Mouse (Mus musculus) midbrain, embryonic 11.5 days (tissue): ENCODE measurements around the gene Foxred2. TPM values are rescaled to one million over a fixed set of nuclear protein-coding genes. Genes with fewer than 3 reads are reported as not detected.

Source experiments
- ATAC-seq: fragments of 200-750 bp; cut with Nextera tagmentation; 2 replicates; pipeline ENCODE4 v1.8.0; 2017; ENCODE audit warnings: moderate TSS enrichment, moderate library complexity; ENCODE audit not compliant: low FRiP score
- DNase-seq: peaks from one replicate; pipeline ENCODE4 v3.0.0; 2015; ENCODE audit warnings: low spot score; ENCODE audit errors: missing footprints
- H3K27ac ChIP-seq: fragments of 300-500 bp; sonication (generic); 2 replicates; pipeline ENCODE4 v1.5.1; 2014; ENCODE audit warnings: low read depth, low read length
- H3K27me3 ChIP-seq: fragments of 300-500 bp; sonication (generic); 2 replicates; pipeline ENCODE4 v1.6.1; 2014; ENCODE audit warnings: mild to moderate bottlenecking, low read length, moderate library complexity, mixed read lengths; ENCODE audit not compliant: control insufficient read depth, insufficient read depth
- H3K36me3 ChIP-seq: fragments of 300-500 bp; sonication (generic); 2 replicates; pipeline ENCODE4 v1.6.1; 2014; ENCODE audit warnings: mild to moderate bottlenecking, low read length, moderate library complexity, mixed read lengths; ENCODE audit not compliant: control insufficient read depth, insufficient read depth
- H3K4me1 ChIP-seq: fragments of 300-500 bp; sonication (generic); 2 replicates; pipeline ENCODE4 v1.6.1; 2014; ENCODE audit warnings: low read length; ENCODE audit not compliant: control insufficient read depth, insufficient read depth
- H3K4me2 ChIP-seq: fragments of 300-500 bp; sonication (generic); 2 replicates; pipeline ENCODE4 v1.6.1; 2014; ENCODE audit warnings: mild to moderate bottlenecking, moderate library complexity
- H3K4me3 ChIP-seq: fragments of 300-500 bp; sonication (generic); 2 replicates; pipeline ENCODE4 v1.5.1; 2014; ENCODE audit warnings: low read depth, low read length
- H3K9ac ChIP-seq: fragments of 300-500 bp; sonication (generic); 2 replicates; pipeline ENCODE4 v1.6.1; 2014; ENCODE audit warnings: low read length
- H3K9me3 ChIP-seq: fragments of 300-500 bp; sonication (generic); 2 replicates; pipeline ENCODE4 v1.6.1; 2016; ENCODE audit warnings: low read length; ENCODE audit not compliant: control insufficient read depth
- WGBS: fragments of 180-500 bp; shearing (Covaris S2); extraction: QIAGEN DNeasy Blood & Tissue Kit; methylation state at CpG from one replicate; pipeline ENCODE4 v1.1.7; 2014; 5-methylcytosine and 5-hydroxymethylcytosine counted together
- polyA plus RNA-seq: library from polyadenylated mRNA; unstranded; fragments of >200 nt; fragmentation: Nextera tagmentation; extraction: Ambion mirVana; gene quantifications from 2 replicates; pipeline ENCODE4 v1.2.1, GENCODE M21; 2014

The Foxred2 gene
- polyA plus RNA-seq, 1 experiment from 2014 or later: 6.1 TPM

- H3K4me2 ChIP-seq: no peak overlapping the region
- no peak overlapping the region for H3K27ac ChIP-seq
- no peak for DNase-seq
- no peak overlapping the region for H3K4me3 ChIP-seq
- H3K9ac ChIP-seq: no peak overlapping the region
- H3K4me1 ChIP-seq: peaks cover 9% of the 10 kb centered on the region; the same call in 1 of the 2 replicates
- WGBS: 81% methylated on average over 11 of the region's 11 CpGs
- ATAC-seq: no peak
- no peaks in the 10 kb centered on the region for H3K27me3 ChIP-seq
- no peaks in the 10 kb centered on the region for H3K9me3 ChIP-seq
- no peaks in the 10 kb centered on the region; the same call in 1 of the 2 replicates for H3K36me3 ChIP-seq
Measured at GRCm38 (mm10) chr15:77934326-77934725, 22.2 kb downstream of the Foxred2 start.

DNA sequence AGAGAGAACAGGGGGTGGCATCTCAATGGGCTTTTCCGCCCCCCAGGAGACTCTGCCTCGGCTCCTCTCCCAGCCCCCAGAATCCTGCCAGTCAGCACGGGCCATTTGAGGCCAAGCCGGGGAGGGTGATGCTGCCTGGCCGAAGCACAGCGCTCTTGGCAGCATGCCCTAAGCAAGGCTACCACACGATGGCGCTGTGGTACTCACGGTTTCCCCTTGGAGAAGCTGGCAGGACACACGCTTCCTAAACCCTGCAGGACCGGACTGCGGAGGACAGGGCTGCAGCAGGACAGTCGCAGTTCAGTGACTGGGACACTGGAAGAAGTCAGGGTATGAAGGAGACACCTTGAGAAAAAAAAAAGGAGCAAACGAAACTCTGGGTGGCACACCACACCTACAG is 22.8 kb downstream of the Foxred2 start:
- WGBS: under 1% methylated on average over 14 of the region's 14 CpGs
- ATAC-seq: peak; percentile 57
- peak overlapping the region; percentile 17; the same call in 1 of the 2 replicates for H3K9ac ChIP-seq
- H3K27ac ChIP-seq: no peak overlapping the region
- peak; percentile 99 for DNase-seq
- H3K27me3 ChIP-seq: no peaks in the 10 kb centered on the region
- no peak overlapping the region for H3K4me2 ChIP-seq
- H3K36me3 ChIP-seq: no peaks in the 10 kb centered on the region; the same call in 1 of the 2 replicates
- no peak overlapping the region for H3K4me3 ChIP-seq
- H3K4me1 ChIP-seq: peaks cover 9% of the 10 kb centered on the region; the same call in 1 of the 2 replicates
- no peaks in the 10 kb centered on the region for H3K9me3 ChIP-seq

- Histone ChIP-seq H3K4me1 (peaks cover 9% of the 10 kb centered on the region; the same call in 1 of the 2 replicates), H3K9me3 (no peaks in the 10 kb centered on the region), H3K4me2 (no peak overlapping the region), H3K27me3 (no peaks in the 10 kb centered on the region), H3K27ac (no peak overlapping the region), H3K4me3 (no peak overlapping the region), H3K36me3 (no peaks in the 10 kb centered on the region; the same call in 1 of the 2 replicates), H3K9ac (no peak overlapping the region)
- no peak for ATAC-seq
- 73% methylated on average over 3 of the region's 3 CpGs for WGBS
- DNase-seq: no peak
Measured at GRCm38 (mm10) chr15:77933222-77933621, 23.3 kb downstream of the Foxred2 start.

- no peak overlapping the region for H3K4me3 ChIP-seq
- DNase-seq (no peak), ATAC-seq (no peak)
- H3K4me2 ChIP-seq: no peak overlapping the region
- no peaks in the 10 kb centered on the region; the same call in 1 of the 2 replicates for H3K36me3 ChIP-seq
- H3K27me3 ChIP-seq: no peaks in the 10 kb centered on the region
- WGBS: 75% methylated on average over 6 of the region's 6 CpGs
- H3K9me3 ChIP-seq: no peaks in the 10 kb centered on the region
- H3K27ac ChIP-seq: no peak overlapping the region
- H3K9ac ChIP-seq: no peak overlapping the region
- H3K4me1 ChIP-seq: peaks cover 14% of the 10 kb centered on the region; the same call in 1 of the 2 replicates
Measured at GRCm38 (mm10) chr15:77931689-77932016, 24.9 kb downstream of the Foxred2 start.

DNA sequence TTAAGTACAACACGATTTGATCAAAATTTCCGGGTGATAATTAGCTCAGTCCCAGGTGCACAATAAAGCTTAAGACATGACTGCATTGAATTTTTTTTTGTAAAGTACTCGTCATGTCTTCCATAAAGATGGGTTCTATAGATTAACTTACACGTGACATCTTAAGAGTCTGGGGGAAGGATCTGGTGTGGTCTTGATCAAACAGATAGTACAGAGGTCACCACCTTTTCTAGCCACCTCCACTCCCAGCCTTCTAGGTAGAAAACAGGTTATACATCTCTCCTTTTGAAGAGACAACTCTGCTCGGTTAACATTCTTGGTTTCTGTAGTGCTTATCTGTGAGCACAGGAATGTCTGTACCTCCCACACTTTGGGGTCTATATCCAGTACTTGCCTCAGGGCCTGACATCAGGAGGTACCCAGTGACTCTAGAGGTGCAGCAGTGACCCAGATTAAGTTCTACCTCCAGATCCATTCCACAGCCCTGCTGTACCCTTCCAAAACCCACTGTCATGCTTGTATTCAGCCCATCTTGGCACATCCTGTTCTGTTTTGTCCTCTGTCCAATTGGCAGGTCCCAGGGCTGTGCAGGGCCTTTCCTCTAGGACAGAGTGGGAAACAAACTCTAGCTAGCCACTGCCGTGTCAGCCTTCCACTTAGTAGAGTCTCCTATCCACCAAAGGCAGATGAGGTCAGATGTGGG is 25.4 kb downstream of the Foxred2 start:
- DNase-seq: no peak
- H3K4me1 ChIP-seq: peaks cover 14% of the 10 kb centered on the region; the same call in 1 of the 2 replicates
- no peak overlapping the region for H3K27ac ChIP-seq
- no peak overlapping the region for H3K4me3 ChIP-seq
- WGBS: 88% methylated on average over 6 of the region's 6 CpGs
- ATAC-seq: no peak
- H3K36me3 ChIP-seq: no peaks in the 10 kb centered on the region; the same call in 1 of the 2 replicates
- no peaks in the 10 kb centered on the region for H3K27me3 ChIP-seq
- H3K4me2 ChIP-seq: no peak overlapping the region
- H3K9ac ChIP-seq: no peak overlapping the region
- no peaks in the 10 kb centered on the region for H3K9me3 ChIP-seq

GRCm38 (mm10) chr15:77929804-77930203 is 26.7 kb downstream of the Foxred2 start:
- H3K36me3 ChIP-seq: no peaks in the 10 kb centered on the region; the same call in none of the 2 replicates
- H3K27ac ChIP-seq: no peak overlapping the region
- no peaks in the 10 kb centered on the region for H3K9me3 ChIP-seq
- H3K4me1 ChIP-seq: peaks cover 14% of the 10 kb centered on the region; the same call in 1 of the 2 replicates
- DNase-seq (no peak), ATAC-seq (no peak)
- H3K4me3 ChIP-seq: peak overlapping the region; percentile 75
- H3K27me3 ChIP-seq: no peaks in the 10 kb centered on the region
- H3K9ac ChIP-seq: peak overlapping the region; percentile 69; the same call in 1 of the 2 replicates
- 56% methylated on average over 8 of the region's 8 CpGs for WGBS
- peak overlapping the region; percentile 85 for H3K4me2 ChIP-seq

DNA sequence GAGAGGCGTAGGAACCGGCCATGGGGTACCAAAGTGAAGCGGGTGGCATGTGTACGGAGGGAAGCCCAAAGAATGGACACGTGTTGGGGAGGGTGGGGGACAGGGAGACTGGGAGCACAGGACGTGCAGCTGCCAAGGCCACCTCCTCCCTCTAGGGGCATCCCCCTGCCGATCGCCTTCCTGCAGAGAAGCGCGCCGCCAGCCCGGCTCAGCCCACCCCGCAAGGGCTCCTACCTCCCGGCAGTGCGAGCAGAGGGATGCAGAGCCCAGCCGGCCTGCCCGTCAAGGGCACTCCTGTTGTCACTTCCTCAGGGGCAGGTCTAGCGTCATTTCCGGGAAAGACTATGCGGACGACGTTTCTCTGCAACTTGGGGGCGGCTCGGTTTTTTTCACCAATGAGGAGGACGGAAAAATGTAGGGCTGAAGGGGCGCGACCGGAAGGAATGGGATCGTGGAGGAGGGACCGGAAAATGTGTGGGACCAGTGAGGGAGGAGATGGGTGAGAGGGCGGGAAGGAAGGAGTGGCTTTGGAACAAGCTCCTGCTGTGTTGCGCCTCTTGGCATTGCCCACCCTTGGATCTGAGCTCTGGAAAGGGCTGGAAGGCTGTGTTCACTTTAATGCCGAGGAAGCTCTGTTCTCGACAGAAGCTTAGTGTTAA is 27.7 kb downstream of the Foxred2 start, which contains the start of gene Txn2:
Txn2 (minus strand) TSS at position 334 of the 659 bp plus-strand sequence.
- H3K4me2 ChIP-seq: peak within 1 kb of the TSS; percentile 85
- H3K9ac ChIP-seq: peak within 1 kb of the TSS; percentile 80
- peak within 1 kb of the TSS; percentile 76 for H3K27ac ChIP-seq
- H3K36me3 ChIP-seq: no peaks in the 10 kb centered on the region; the same call in 1 of the 2 replicates
- WGBS: under 1% methylated on average over 34 of the region's 34 CpGs
- DNase-seq (peak; percentile 98), ATAC-seq (peak; percentile 96)
- no peaks in the 10 kb centered on the region for H3K9me3 ChIP-seq
- peak within 1 kb of the TSS; percentile 75 for H3K4me3 ChIP-seq
- peaks cover 14% of the 10 kb centered on the region; the same call in 1 of the 2 replicates for H3K4me1 ChIP-seq
- H3K27me3 ChIP-seq: no peaks in the 10 kb centered on the region

- Histone ChIP-seq H3K4me1 (peaks cover 11% of the 10 kb centered on the region; the same call in 1 of the 2 replicates), H3K9me3 (no peaks in the 10 kb centered on the region), H3K4me2 (peak overlapping the region; percentile 85), H3K27me3 (no peaks in the 10 kb centered on the region), H3K36me3 (peaks cover 3% of the 10 kb centered on the region; the same call in 1 of the 2 replicates), H3K9ac (peak overlapping the region; percentile 80), H3K27ac (no peak overlapping the region), H3K4me3 (peak overlapping the region; percentile 75)
- DNase-seq: no peak
- 24% methylated on average over 4 of the region's 4 CpGs for WGBS
- ATAC-seq: no peak
Measured at GRCm38 (mm10) chr15:77928091-77928490, 28.4 kb downstream of the Foxred2 start.

DNA sequence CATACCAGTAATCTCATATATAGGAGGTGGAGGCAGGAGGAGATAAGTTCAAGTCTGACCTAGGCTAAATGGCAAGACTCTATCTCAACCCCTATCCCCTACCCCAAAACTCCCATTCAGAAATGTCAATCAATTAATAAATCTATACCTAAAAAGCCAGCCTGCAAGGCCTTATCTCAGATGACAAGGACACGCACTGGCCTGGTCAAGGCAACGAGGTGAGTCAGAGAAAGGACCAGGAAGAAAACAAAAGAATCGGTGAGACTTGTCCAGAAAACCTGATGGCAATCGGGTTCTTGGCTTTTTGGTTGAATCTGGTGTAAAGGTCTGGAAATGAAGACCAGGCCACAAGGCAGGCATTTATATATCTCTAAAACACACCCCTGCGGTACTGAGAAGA is 29.6 kb downstream of the Foxred2 start:
- Histone ChIP-seq H3K4me1 (peaks cover 11% of the 10 kb centered on the region; the same call in 1 of the 2 replicates), H3K9me3 (no peaks in the 10 kb centered on the region), H3K27me3 (no peaks in the 10 kb centered on the region), H3K36me3 (peaks cover 3% of the 10 kb centered on the region; the same call in 1 of the 2 replicates), H3K4me2 (no peak overlapping the region), H3K9ac (no peak overlapping the region), H3K27ac (no peak overlapping the region), H3K4me3 (no peak overlapping the region)
- no peak for DNase-seq
- WGBS: 88% methylated on average over 5 of the region's 5 CpGs
- no peak for ATAC-seq
